Mouse (Mus musculus) bone marrow, adult 2 months (tissue): Measurements from ENCODE around the gene Ikbip.

Experiments
- CTCF ChIP-seq: fragments of 200-500 bp; IDR thresholded peaks from 2 replicates; pipeline ENCODE4 v1.5.1; 2011; ENCODE audit warnings: low read length, control low read depth; ENCODE audit not compliant: control insufficient read depth, insufficient read depth
- POLR2A ChIP-seq: fragments of 200-500 bp; IDR thresholded peaks from 2 replicates; pipeline ENCODE4 v1.6.1; 2011; ENCODE audit warnings: low read depth, mild to moderate bottlenecking, control low read depth, low read length, borderline replicate concordance; ENCODE audit not compliant: control insufficient read depth

GRCm38 (mm10) chr10:91126618-91127355, 44.0 kb downstream of the Ikbip start:
- no peak for TF ChIP-seq POLR2A
- no peak for TF ChIP-seq CTCF
